Mouse (Mus musculus): ENCODE results near the gene Golph3l.
"Not testable (repeated sequence)": the region's sequence is repeated elsewhere in the genome, so short reads cannot be mapped to it uniquely, and the experiment has no call there.

Golph3l gene

DNA sequence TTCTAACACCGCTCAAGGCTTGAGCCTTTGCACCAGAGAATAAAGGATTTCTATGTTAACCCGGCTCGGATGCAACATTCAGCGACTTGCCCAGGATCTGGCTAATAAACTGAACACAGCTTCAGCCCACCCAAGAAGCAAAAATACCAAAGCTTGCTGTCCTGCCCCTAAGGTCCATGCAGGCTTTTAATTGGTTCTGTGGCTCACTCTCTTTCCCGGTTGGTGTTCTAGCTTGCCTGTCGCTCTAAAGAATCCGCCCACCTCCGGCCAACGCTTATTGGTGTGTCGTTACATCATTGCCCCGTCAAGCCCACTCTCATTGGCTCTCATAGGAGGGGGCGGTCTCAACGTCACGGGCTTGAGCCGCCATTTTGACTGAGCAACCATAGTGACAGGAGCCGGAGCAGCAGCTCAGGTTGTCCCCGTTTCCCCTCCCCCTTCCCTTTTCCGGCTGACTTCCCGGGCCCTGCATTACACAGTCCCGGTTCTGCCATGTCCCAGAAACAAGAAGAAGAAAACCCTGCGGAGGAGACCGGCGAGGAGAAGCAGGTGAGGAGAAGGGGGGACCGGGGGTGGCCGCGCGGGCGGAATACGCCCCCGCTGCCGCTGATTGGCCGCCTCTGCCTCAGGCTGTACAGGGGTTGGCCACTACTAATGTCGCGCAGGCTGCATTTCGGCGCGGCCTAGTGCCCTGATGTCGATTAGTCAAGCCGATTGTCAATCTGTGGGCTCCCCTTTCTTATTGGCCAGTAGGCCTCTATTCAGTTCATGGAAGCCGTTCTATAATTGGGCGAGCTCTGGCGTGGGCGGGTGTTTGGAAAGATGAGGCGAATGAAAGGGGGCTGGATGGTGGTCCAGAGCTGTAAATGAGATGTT lies 36.1 kb downstream of the Golph3l start, which contains the start of gene Ensa:
TSS of gene Ensa (plus strand) at position 366 of the 876 bp plus-strand sequence.
- peak; percentile 99 for DNase-seq (ENCODE audit: low read depth)

DNA sequence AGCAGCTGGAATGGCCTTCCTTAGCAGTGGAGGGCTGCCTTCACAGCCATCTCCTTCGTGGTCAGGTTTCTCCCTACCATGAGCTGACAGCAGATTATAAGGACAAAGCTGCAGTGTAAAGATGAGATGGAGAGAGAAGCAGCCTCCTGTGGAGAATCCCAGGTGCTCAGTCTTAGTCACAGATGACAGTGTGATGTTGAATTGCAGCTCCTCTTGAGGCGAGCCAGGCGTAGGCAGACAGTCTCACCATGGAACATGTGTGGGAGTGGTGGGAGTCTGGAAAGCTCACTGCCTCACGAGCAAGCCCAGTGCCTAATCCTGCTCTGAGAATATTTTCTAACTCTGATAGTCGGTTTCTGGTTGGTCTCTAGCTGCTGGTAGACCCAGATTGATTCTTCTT lies 39.0 kb downstream of the Golph3l start:
- no peak for DNase-seq (ENCODE audit: low read depth)

DNA sequence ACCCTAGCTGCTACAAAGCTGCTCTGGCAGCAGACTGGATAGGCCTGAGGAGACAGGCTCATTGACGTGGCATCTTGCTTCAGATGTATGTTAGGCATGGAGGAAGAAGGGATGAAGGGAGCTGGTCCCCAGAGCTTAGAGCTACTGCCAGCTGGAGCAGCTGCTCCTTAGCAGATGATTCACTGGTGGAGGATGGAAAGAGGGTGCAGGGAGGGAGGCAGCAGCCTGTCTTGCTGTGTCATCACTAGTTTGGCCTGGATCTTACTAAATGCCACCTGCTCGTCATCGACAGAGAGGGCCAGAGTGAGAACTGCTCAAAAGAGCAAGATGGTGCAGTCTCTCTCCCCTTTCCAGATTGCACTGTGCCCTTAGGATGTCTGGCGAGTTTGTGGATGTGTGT lies 41.0 kb downstream of the Golph3l start:
- DNase-seq (ENCODE audit: low read depth): no peak

DNA sequence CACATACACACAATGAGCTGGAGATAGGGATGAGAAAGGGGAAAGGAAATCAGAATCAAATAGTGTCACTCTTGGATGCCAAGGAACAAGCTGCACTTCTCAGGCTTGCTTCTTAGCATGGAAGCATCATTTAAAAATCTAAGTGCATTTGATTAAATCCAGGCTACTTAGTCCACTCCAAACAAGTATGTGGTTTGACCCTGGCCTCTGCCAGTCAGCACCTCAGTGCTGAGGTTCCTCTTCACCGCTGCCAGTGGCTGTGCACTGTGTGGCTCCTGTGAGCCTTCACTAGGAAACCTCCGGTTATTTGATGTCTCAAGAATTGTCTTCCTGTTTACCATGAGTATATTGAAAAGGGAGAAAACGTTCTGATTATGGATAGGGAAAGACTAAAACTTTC lies 42.1 kb downstream of the Golph3l start:
- DNase-seq (ENCODE audit: low read depth): no peak

DNA sequence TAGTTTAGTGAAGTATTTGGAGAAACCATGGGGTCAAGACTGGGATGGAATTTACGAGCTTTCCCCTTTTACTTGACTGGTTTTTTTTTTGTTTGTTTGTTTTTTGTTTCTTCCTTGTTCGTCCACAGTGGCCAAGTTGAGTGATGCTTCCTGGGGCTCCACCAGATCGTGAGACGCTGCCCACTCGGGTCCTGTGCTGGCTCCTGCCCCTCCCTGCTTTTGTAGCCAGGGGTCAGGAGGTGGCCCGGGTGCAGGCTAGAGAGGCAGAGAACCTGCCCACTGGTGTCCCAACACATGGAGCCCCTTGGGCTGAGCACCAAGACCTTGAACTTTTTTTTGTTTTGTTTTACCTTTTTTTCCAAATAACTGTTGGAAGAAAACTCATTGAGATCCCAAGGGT lies 42.6 kb downstream of the Golph3l start:
- no peak for DNase-seq (ENCODE audit: low read depth)

DNA sequence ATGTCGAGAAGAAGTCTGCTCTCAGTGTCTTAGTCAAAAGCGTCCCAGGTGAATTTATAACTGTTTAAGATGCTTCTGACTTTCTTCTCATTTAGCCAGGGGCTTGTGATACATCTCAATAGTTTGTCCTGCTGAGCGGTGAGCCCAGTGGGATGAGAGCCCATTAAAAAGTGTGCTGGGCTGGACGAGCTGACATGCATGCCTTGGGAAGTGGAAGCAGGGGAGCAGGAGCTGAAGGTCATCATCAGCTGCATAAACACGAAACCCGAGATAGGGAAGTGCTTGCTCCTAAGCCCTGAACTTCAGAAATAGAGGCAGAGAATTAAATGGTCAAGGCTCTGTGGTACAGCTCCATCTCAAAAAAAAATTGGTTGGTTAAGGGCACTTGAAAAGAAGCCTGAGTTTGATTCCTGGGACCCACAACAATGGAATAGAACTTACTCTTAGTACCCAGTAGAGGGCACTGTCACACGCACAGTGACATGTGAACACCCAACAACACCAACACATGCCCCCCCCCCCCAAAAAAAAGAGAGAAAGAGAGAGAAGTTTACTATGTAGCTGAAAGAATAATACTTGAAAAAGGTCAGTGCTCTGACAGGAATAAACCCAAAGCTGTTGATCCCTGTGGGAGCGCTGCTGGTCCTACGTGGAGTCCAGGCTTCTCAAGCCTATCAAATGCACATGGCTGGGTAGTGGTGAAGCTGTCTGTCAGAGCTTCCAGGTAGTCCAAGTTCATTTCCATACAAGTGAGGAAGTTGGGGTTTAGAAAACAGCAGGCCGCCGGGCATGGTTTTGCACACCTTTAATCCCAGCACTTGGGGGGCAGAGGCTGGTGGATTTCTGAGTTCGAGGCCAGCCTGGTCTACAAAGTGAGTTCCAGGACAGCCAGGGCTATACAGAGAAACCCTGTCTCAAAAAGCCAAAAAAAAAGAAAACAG lies 44.2 kb downstream of the Golph3l start:
- DNase-seq (ENCODE audit: low read depth): no peak

DNA sequence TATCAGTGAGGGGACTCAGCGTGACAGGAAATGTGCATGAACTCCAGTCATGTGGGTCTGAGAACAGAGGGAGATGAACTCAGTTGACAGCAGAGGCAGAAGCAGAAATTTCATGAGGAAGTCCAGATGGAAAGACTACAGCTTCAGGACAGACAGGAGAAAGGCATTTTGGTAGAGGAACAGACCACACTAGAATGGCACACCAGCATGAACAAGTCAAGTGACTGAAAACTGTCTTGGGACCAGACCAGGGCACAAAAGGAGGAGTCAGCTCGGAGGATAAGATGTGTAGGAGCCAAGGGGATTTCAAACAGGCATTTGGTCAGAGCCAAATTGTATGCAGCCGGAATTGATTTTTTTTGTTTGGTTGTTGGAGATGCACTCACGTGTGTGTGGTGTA lies 46.9 kb downstream of the Golph3l start:
- DNase-seq (ENCODE audit: low read depth): no peak

DNA sequence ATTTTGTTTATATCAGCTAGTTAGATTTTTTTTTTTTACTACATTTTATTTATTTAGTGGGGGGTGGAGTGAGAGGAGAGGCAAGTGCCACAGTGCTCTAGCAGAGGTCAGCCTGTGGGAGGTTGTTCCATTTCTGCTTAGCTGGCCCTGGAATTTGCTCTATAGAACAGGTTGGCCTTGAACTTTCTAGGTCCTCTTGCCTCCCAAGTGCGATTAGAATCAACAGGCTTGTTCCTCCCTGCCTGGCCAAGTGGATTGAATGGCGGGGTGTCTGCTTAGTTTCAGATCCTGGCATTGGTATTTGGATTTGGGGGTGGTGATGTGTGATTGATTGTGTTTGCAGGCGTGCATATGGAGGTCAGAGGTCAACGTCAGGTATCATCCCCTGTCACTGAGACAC lies 47.3 kb downstream of the Golph3l start:
- no peak for DNase-seq (ENCODE audit: low read depth)

DNA sequence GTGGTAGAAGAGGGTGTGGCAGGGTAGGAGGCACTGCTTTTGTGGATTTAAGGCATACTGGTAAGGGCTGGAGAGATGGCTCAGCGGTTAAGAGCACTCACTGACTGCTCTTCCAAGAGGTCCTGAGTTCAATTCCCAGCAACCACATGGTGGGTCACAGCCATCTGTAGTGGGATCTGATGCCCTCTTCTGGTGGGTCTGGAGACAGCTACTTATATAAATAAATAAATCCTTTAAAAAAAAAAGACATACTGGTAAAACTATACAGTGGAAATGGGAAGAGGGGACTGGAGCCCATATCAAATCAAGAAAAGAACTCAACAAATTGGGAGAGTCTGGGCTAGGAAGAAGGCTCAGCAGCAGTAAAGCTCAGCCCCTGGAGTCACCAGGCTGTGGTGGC lies 51.0 kb downstream of the Golph3l start:
- DNase-seq (ENCODE audit: low read depth): no peak

DNA sequence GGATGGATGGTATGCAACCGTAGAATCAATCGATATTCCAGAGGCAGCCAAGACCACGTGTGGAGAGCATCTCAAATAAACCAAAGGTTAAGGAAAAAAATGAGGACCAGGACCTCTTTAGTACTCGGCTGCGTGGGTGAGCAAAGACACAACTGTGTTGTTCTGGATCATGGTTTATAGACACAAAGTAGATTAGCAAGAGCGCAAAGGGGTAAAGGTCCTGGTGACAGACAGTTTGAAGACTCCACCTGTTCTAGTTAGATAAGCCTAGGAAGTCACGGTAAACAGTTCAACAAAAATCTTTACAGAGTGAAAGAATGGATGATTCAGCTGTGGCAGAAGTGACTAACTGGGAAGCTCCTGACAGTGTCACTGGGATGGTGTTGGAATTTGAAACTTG lies 54.4 kb downstream of the Golph3l start:
- no peak for DNase-seq (ENCODE audit: low read depth)

DNA sequence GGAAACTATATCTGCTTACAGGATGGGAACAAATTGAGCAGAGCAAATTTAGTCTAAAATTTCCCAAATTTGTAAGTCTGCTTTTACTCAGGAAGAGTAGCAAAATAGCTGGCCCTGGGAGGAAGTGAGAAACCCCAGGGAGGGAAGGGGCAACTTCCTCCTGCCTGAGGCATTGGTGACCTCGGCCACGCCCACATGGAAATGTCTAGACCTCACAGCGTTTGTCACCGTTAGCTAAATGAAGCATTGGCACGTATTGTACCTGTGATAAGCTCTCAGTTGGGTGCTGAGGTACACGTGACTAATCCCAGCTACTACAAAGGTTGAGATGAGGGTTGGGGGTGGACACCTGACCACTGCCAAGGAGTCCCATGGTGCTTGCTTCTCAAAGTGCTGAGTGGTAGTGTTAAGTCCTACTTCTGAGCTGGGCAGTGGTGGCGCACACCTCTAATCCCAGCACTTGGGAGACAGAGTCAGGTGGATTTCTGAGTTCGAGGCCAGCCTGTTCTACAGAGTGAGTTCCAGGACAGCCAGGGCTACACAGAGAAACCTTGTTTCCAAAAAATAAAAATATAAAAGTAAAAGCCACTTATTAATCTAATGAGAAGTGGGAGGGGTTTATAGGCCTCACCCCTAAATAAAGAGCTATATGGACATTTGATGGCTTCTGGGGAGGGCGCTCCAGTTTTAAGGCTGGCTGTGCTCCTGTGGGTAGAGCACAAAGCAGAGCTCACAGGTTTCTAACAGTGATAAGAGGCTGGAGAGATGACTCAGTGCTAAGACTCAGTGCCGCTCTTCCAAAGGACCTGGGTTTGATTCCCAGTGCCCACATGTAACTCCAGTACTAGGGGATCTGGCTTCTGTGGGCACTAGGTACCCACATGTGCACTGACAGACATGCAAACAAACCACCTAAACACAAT lies 56.8 kb downstream of the Golph3l start:
- DNase-seq (ENCODE audit: low read depth): no peak

DNA sequence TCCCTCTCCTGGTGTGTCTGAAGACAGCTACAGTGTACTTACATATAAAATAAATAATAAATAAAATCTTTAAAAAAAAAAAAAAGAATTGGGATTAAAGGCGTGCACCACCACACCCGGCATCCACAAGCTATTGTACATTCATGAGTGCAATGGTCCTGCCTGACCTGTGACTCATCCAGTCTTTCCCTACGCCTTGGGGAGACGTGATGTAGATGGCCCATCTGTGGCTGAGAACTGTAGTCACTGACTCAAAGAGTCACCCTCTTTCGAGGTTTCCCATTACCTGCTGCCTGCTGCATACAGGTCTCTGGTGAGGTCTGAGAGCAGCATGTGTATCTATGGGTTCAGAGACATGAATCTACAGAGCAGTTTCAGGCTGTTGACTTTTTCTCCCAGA lies 59.3 kb downstream of the Golph3l start:
- no peak for DNase-seq (ENCODE audit: low read depth)

DNA sequence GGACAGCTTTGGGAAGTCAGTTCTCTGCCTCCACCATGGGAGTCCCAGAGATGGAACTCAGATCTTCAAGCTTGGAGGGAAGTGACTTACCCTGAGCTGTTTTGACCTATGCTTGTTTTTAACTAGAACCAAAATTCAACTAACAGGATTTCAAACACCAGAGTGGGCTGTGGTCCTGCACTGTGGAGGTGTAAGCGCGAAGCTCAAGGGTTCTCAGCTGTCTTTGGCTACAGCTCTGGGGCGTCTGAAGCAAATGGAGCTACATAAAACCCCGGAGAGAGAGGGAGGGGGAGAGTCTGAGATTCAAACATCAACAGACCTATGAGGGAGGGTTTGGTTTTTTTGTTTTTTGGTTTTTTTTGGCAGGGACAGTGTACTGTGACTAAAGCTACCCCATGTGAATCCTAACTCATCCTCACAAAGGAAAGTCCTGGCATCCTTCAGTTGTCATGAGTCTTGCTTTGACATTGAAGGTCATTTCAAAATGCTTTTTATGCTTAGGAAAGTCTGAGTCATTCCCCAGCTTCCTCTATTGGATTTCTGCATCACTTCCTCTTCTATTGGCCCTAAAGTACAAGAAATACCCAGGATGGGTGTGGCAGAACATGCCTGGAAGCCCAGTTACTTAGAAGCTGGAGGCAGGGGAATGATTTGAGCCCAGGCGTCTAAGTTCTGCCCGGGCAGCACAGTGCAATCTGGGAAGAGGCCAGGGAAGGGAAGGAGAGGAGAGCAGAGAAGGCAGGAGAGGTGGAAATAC lies 61.7 kb downstream of the Golph3l start:
- no peak for DNase-seq (ENCODE audit: low read depth)

DNA sequence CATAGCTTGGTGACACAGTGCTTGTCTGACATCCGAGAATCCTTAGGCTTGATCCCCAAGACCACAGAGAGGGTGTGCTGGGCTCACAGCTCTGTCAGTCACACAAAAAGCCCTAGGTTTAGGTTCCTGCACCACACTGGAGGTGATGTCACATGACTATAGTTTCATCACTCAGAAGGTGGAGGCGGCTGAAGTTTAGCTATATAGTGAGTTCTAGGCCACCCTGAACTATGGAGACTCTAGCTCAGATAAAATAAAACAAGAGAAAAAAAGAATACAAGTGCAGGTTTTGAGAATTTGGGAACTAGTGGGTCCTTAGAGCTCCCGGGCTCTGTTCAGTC lies 62.3 kb downstream of the Golph3l start:
- no peak for DNase-seq (ENCODE audit: low read depth)

DNA sequence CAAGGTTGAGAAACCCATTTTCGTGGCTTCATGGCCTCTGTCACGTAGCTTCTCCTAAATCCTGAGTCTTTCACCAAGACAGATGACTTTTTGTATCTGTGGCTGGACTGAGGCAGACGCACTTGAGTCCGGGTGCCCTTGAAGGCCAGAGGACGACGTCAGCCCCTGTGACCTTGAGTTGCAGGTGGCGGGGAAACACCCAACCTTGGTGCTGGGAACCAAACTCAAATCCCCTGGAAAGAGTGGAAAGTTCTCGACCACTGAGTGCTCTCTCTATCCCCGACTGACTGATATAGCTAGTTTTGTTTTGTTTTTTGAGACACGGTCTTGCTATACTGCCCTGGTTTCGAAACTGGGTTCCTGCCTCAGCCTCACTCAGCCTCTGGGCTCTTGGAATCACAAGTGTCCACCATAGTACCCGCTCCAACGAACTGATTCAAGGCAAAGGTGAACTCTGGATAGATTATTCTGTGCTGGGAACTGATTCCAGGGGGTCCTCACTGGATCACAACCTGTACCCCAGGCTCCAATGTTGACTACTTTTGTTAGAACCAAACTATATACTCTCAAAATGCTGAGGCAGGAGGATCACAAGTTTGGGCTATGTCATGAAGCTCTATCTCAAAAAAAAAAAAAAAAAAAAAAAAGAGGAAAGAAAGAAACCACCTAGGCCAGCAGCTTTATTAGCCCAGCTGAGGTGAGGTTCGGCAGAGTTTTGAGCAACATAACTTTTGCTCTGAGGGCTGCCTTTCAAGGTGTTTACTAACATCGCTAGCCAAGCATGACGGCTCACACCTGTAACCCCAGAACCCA lies 62.9 kb downstream of the Golph3l start:
- DNase-seq (ENCODE audit: low read depth): no peak

DNA sequence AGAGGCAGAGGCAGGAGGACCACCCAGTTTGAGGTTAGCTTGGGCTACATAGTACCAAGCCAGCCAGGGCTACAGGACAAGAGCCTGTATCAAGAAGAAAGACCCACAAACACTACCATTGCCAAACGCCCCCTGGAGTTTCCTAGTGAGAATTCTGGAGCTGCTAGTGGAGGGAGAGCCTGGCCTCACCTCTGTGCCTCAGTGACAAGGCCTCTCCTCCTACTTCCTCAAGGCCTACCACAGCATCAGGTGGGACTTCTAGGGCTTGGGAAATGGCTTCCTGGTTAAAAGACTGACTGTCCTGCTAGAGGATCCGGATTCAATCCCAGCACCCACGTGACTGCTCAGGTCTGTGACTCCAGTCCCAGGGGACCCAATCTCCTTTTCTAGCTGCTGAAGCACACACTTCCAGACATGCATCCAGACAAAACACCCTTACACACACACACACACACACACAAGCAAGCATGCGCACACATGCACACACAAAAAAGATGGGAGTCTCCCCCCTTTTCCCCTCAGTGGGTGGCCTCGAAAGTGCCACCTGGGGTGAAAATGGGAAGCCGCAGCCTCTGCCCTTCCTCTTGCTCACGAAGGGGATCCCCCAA lies 63.6 kb downstream of the Golph3l start:
- no peak for DNase-seq (ENCODE audit: low read depth)

DNA sequence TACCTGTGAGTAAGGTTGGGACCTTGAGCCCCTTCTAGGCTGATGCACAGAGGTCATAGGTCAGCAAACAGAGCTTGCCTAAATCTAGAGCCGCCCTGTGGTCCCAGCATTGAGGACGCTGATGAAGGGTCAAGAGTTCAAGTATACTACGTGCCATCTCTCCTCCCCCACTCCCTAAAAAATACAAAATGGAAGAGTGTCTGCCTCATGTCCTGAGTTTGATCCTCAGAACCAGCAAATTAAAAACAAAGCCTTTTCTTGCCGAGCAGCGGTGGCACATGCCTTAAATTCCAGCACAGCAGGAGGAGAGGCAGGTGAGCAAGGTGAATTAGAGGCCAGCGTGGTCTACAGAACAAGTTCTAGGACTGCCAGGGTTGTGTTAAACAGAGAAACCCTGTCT lies 64.1 kb downstream of the Golph3l start:
- no peak for DNase-seq (ENCODE audit: low read depth)

DNA sequence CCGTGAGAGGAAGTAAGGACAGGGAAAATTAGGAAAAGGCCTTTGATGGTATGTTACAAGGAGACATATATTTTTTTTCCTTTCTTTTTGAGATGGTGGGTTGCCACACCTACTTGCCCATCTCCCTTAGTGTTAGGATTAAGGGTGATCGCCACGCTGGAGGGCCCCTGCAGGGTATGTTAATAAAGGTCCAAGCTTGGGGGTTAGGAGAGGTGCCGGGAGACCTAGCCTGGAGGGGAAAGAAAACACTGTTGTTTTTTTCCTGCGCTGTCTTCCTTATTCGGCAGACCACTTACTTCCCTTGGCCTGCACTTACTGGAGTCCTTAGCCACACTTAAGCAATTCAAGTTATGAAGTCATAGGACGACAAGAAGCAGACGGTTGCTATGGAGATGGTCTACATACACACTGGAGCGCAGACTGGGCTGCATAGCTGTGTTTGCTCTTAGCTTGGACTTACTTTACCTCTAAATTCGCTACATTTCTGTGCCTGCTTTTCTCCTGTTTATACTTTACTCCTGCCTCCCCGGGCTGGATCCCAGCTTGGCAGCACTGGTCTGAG lies 64.8 kb downstream of the Golph3l start:
- no peak for DNase-seq (ENCODE audit: low read depth)

DNA sequence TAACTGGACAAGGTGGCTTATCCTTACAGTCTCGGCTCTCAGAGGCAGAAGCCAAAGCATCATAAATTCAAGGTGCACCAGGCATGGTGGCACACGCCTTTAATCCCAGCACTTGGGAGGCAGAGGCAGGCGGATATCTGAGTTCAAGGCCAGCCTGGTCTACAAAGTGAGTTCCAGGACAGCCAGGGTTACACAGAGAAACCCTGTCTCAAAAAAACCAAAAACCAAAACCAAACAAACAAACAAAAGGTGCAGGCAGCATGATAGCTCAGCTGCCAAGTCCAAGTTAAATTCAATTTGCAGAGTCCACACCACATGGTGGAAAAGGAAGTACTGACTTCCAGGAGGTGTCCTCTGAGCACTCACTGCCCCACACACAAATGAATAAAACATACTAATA lies 65.6 kb downstream of the Golph3l start:
- not testable (repeated sequence) for DNase-seq (ENCODE audit: low read depth)

DNA sequence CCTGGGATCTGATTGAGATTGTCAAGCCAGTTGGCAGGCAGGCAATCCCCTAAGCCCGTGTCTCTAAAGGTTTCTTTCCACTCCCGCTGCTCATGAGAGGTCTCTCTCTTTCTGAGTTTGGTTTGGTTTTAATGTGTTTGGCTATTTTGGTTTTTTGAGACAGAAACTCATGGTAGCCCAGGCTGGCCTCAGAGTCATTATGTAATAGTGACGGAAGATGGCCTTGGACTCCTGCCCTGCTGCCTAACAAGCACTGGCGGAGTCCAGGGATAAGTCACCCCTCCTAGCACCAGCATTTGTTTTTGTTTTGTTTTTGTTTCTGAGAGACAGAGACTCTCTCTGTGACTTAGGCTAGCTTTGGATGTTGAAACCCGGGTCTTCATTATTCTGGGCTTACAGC lies 66.7 kb downstream of the Golph3l start:
- no peak for DNase-seq (ENCODE audit: low read depth)
